Mouse (Mus musculus) left cerebral cortex, adult 9 months (tissue): ENCODE data around the gene Gm6358.
"Not testable (repeated sequence)": the region's sequence is repeated elsewhere in the genome, so short reads cannot be mapped to it uniquely, and the experiment has no call there.

Experiments
- DNase-seq, 2 experiments: peaks; one replicate each; pipeline ENCODE4 v3.0.0; 2022; ENCODE audit warnings: low spot score in 2 of 2

Gm6358 gene

GRCm38 (mm10) chr16:89140551-89140950 is at the start of gene Gm6358:
Gm6358 (plus strand) TSS chr16:89140851.
- no peak for DNase-seq

- no peak for DNase-seq
Measured at GRCm38 (mm10) chr16:89150786-89151185, 10.1 kb downstream of the Gm6358 start, which contains the start of gene Gm10061. Gm10061 (plus strand) TSS chr16:89151086.

GRCm38 (mm10) chr16:89157652-89158051 is 17.0 kb downstream of the Gm6358 start, which contains the start of gene Gm9789:
Gm9789 (plus strand) TSS chr16:89157952.
- DNase-seq = no peak

GRCm38 (mm10) chr16:89169190-89169589 is 28.5 kb downstream of the Gm6358 start, which contains the start of gene Gm7735:
Gm7735 (plus strand) TSS chr16:89169490.
- DNase-seq = not testable (repeated sequence)

GRCm38 (mm10) chr16:89174435-89174834 is 33.8 kb downstream of the Gm6358 start, which contains the start of gene 1110057P08Rik:
1110057P08Rik (plus strand) TSS chr16:89174735.
- DNase-seq = no peak

GRCm38 (mm10) chr16:89188621-89189020 is 48.0 kb downstream of the Gm6358 start:
- no peak for DNase-seq
